Mouse (Mus musculus) cerebellum, postnatal 10 days (tissue): ENCODE results near the gene Zfp593.

Source experiments
- DNase-seq, 2 experiments: peaks; one replicate each; pipeline ENCODE4 v3.0.0; 2021; ENCODE audit warnings: mixed read lengths in 2 of 2

Gene Zfp593

GRCm38 (mm10) chr4:134227194-134227593, 18.2 kb downstream of the Zfp593 start, which contains the start of gene Catsper4:
TSS of gene Catsper4 (minus strand) at chr4:134227383.
- peak in 1 of 2 experiments; percentile 16 for DNase-seq

- no peak for DNase-seq
Observed at GRCm38 (mm10) chr4:134222793-134223600, 22.4 kb downstream of the Zfp593 start.

GRCm38 (mm10) chr4:134206488-134207053, 38.8 kb downstream of the Zfp593 start:
- no peak for DNase-seq

- DNase-seq, result no peak
Observed at GRCm38 (mm10) chr4:134203340-134203896, 42.0 kb downstream of the Zfp593 start.

GRCm38 (mm10) chr4:134202904-134203303, 42.5 kb downstream of the Zfp593 start, which contains the start of gene Gm7534:
TSS of gene Gm7534 (minus strand) at chr4:134203004.
- no peak for DNase-seq

- DNase-seq, result no peak
Observed at GRCm38 (mm10) chr4:134199371-134199770, 46.0 kb downstream of the Zfp593 start.
